Mouse (Mus musculus) cerebellum, adult 9-10 months (tissue): ENCODE measurements at regions not wholly inside any gene's neighbourhood (a gene's known extent, or its start where the extent isn't known, plus 50 kb on each side); places are given as distances from the start of the nearest gene placed in this dataset.

Experiments used
- DNase-seq: peaks from one replicate; pipeline ENCODE4 v3.0.0; 2022

DNA sequence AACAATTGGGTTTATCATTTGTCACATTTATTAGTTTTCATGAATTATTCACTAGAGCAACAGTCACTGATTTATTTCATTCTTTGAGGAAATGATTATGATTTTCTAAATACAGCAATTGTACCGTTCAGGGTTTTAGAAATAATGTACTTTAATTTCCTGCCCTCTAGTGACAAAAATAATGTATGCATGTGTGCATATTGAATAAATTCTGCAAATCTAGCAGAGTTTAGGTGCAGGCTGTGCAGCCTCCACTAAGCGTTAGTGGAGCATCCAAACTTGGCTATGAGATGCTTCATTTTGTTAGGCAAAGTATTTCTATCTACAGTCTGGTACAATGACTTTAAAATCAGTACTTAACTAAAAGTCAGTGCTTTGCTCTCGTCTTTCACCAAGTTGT, 642.1 kb upstream of the A830018L16Rik start:
- DNase-seq, result no peak

DNA sequence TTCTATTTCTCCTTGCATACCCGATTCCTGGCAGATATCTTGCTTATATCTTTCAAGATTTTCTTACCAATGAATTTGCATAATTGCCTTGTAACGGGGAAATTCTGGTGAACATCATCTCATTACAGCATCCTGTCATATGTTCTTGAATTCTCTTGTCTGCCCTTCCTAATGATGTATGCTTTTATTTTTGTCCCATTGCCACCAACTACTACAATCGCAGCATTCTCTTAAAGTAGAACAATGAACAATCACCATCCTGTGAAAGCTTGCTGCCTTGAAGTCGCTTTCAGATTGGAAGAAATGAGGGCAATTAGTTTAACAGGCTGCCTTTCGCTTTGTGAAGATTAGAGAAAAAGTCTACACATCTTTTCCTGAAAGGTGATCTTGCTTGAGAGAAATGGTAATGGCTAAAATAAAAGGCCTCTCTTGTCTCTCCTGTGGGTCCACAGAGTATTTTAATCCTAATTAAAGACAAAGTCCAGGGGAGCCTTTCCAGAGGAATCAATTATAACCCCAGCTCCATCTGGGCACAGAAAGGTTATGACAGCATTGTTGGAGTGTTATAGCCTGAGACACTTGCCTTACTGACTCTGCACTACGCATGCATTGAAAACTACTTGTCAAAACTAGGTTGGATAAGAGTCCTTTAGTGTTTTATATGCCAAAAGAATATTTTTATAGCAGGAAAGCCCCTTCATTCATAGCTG, 619.7 kb upstream of the A830018L16Rik start:
- no peak for DNase-seq

- DNase-seq, result peak; percentile 18
Observed at GRCm38 (mm10) chr1:10835653-10836415, 578.1 kb upstream of the A830018L16Rik start.

- no peak for DNase-seq
Observed at GRCm38 (mm10) chr1:10837180-10837579, 576.7 kb upstream of the A830018L16Rik start.

- DNase-seq, result no peak
Observed at GRCm38 (mm10) chr1:10852934-10853333, 561.0 kb upstream of the A830018L16Rik start.

DNA sequence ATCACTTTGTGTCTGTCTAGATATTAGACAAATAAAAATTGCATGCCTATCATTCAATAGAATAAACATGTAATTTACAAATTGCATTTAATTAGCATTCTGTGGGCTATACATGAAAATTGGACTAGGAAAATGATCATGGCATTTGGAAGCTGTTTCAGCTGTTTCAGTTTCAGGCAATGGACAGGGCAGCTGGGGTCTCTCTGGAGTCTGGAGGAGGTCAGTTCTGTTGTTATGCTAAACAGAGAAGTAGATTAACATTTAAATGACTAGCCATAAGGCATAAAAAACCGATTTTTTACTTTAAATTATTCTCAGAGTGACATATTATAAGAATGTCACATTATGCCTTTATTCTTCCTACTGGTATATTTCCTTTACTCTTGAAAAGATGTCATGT, 559.4 kb upstream of the A830018L16Rik start:
- no peak for DNase-seq

- no peak for DNase-seq
Observed at GRCm38 (mm10) chr1:10871163-10871853, 542.6 kb upstream of the A830018L16Rik start.

- DNase-seq, result no peak
Observed at GRCm38 (mm10) chr1:10872266-10872665, 541.6 kb upstream of the A830018L16Rik start.

DNA sequence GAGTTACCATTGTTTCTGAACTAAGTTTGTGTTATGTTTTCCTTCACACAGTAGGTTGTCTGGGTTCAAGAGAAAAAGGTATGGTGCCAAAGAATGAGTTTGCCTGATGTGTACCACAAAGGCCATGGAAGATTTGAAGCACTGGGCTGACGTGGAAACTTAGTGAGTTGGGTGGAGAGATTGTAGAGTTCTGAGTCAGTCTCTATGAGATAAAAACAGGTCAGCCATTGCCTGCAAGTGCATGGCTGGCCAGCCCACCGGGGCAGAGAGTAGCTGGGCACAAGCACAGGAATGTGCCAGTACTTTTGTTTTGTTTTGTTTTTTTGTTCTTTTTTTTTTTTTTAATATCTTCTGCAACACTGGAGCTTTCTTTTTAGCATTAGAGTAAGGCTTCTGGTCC, 541.2 kb upstream of the A830018L16Rik start:
- DNase-seq, result no peak

- DNase-seq, result no peak
Observed at GRCm38 (mm10) chr1:10877391-10878170, 536.3 kb upstream of the A830018L16Rik start.

GRCm38 (mm10) chr1:10878221-10878760, 535.6 kb upstream of the A830018L16Rik start:
- no peak for DNase-seq

- DNase-seq, result no peak
Observed at GRCm38 (mm10) chr1:10880026-10880727, 533.7 kb upstream of the A830018L16Rik start.

GRCm38 (mm10) chr1:10898806-10899205, 515.1 kb upstream of the A830018L16Rik start:
- DNase-seq, result no peak

GRCm38 (mm10) chr1:10902721-10903120, 511.2 kb upstream of the A830018L16Rik start:
- DNase-seq, result no peak

- no peak for DNase-seq
Observed at GRCm38 (mm10) chr1:10919958-10920357, 493.9 kb upstream of the A830018L16Rik start.

- DNase-seq, result no peak
Observed at GRCm38 (mm10) chr1:10932378-10933077, 481.4 kb upstream of the A830018L16Rik start.

DNA sequence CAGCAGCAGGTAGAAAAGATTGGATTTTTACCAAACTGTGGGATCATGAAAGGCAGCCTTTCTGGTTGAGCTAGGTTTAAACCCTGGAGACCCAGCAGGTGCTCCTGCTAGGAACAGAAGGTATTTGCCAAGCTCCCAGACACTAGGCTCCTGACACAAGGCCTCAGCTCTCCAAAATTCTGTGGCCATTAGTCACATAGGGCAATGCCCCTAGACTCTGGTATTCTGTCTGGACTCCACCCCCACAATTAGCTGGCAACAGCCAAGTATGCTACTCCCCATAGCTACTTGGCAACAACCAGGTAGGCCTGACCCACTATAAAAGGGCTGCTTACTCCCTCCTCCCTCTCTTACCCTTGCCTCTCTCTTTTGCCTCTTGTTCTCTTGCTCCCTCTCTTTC, 480.7 kb upstream of the A830018L16Rik start:
- DNase-seq, result peak; percentile 51

GRCm38 (mm10) chr1:10938436-10938835, 475.5 kb upstream of the A830018L16Rik start:
- no peak for DNase-seq

DNA sequence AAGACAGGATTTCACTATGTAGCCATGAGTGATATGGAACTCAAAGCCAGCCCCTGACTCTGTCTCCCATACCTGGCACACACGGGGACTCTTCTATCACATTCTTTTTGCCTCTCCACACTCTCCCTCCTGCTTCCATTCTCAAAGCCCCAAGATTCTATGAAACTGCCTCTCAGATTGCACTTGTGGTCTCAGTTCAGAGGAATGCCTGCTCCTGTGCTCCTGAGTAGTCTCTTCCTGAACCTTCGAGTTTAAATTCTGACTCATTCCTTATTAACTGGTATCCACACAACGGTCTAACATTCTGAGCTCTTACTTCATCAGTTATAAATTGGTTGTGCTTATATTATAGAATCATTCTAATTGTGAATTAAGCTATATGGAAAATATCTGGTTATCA, 473.6 kb upstream of the A830018L16Rik start:
- DNase-seq, result no peak

- no peak for DNase-seq
Observed at GRCm38 (mm10) chr1:10942979-10943378, 470.9 kb upstream of the A830018L16Rik start.
